Mouse (Mus musculus) C2C12 (cell line): ENCODE measurements at regions not wholly inside any gene's neighbourhood (a gene's known extent, or its start where the extent isn't known, plus 50 kb on each side); places are given as distances from the start of the nearest gene placed in this dataset.

Source experiments
- CEBPB ChIP-seq: IDR thresholded peaks from one replicate; pipeline ENCODE4 v1.6.1; 2011; ENCODE audit warnings: low read depth, mild to moderate bottlenecking, control low read depth, moderate library complexity
- CTCF ChIP-seq: IDR thresholded peaks from one replicate; pipeline ENCODE4 v1.5.1; 2011; ENCODE audit not compliant: control insufficient read depth, insufficient read depth, insufficient read length
- FOSL1 ChIP-seq: IDR thresholded peaks from one replicate; pipeline ENCODE4 v1.8.0; 2011; ENCODE audit warnings: mild to moderate bottlenecking, low read length; ENCODE audit not compliant: poor library complexity, insufficient read depth, severe bottlenecking
- MAX ChIP-seq: IDR thresholded peaks from one replicate; pipeline ENCODE4 v1.6.1; 2011; ENCODE audit warnings: mild to moderate bottlenecking, control low read depth
- MYOD1 ChIP-seq: IDR thresholded peaks from one replicate; pipeline ENCODE4 v1.6.1; 2011; ENCODE audit warnings: low read depth; ENCODE audit not compliant: control insufficient read depth, insufficient read length
- MYOG ChIP-seq: IDR thresholded peaks from one replicate; pipeline ENCODE4 v1.6.1; 2011; ENCODE audit not compliant: control insufficient read depth, insufficient read length; ENCODE audit errors: extremely low read depth
- USF1 ChIP-seq: IDR thresholded peaks from one replicate; pipeline ENCODE4 v1.6.1; 2011; ENCODE audit warnings: low read depth, mild to moderate bottlenecking, control low read depth, moderate library complexity

GRCm38 (mm10) chr11:17481436-17481996 lies 224.1 kb downstream of the C1d start:
- no peak for TF ChIP-seq CTCF
- TF ChIP-seq USF1, result no peak
- TF ChIP-seq MYOG, result no peak
- no peak for TF ChIP-seq MAX
- no peak for TF ChIP-seq FOSL1
- TF ChIP-seq MYOD1, result no peak
- no peak for TF ChIP-seq CEBPB
